Mouse (Mus musculus) layer of hippocampus, adult 8-10 months (tissue): ENCODE data around the gene Chuk. TPM values are rescaled to one million over a fixed set of nuclear protein-coding genes. Genes with fewer than 3 reads are reported as not detected.
"Not testable (repeated sequence)": the region's sequence is repeated elsewhere in the genome, so short reads cannot be mapped to it uniquely, and the experiment has no call there.

ENCODE experiments used
- DNase-seq, 2 experiments: peaks; one replicate each; pipeline ENCODE4 v3.0.0; 2022; ENCODE audit warnings: low spot score in 2 of 2
- total RNA-seq, 4 experiments: library from RNA; stranded (reverse); gene quantifications; 2 replicates each; pipeline ENCODE4 v1.2.4; 2022

Chuk gene
- total RNA-seq, result 10 to 100 TPM; 42.6 to 64.1 (median 51.9) TPM

- peak; percentile 90 to 94 for DNase-seq
Measured at GRCm38 (mm10) chr19:44106831-44107660, at the start of gene Chuk. Gene Chuk, minus strand, starts transcription at chr19:44107480.

DNA sequence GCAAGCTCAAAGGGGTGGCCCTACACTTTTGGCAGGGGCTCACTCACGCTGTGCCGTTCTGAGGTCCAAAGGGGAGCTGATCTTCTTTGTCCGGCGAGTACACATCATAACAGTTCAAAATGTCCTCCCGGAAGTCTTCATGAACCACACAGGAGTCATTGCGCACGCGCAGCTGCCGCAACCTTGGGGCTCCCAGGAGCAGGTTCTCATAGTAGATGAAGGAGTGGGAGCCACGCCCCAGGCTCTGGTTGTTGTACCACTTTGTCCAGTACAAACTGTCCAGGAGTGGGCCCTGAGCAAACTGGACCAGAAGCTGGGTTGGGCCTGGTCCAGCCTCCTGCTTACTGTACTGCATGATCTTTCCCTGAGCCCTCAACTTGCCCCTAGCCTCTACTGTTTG, 49.7 kb upstream of the Chuk start:
- DNase-seq, result no peak

DNA sequence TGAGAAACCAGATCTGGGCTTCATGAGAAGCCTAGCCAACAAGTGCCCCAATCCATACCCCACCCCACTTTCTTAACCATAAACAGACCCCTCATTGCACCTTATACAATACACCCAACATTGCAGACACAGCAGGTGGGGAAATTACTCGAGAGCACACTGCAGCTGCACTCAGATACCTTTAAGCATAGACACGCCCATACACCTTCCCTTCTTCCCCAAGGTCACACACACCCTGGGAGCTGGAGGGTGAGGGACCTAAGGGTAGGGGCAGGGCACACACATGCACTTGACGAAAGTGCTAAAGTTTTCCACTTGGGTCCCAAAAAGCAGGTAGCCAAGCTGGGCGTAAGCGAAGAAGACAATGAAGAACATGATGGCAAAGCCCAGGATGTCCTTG, 46.5 kb upstream of the Chuk start:
- DNase-seq, result no peak

- no peak for DNase-seq
Measured at GRCm38 (mm10) chr19:44148991-44149390, 41.7 kb upstream of the Chuk start.

DNA sequence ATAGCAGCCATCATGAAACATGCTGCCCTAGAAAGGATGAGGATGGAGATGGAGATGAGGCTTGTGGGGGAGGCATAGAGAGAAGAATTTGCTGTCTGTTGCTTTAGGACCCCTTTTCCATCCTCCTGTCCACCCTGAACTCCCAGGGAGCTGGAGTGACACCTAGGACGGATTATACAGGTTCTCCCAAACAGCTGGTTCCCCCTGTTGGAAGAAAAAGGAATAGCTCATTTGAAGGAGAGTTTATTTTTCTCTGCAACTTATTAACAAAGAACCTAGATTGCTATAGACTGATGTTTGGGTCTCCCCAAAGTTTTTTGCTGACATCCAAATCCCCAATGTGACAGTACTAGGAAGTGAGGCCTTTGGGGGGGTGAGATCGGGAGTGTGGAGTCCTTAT, 41.1 kb upstream of the Chuk start:
- no peak for DNase-seq

GRCm38 (mm10) chr19:44146951-44147350, 39.7 kb upstream of the Chuk start:
- no peak for DNase-seq

DNA sequence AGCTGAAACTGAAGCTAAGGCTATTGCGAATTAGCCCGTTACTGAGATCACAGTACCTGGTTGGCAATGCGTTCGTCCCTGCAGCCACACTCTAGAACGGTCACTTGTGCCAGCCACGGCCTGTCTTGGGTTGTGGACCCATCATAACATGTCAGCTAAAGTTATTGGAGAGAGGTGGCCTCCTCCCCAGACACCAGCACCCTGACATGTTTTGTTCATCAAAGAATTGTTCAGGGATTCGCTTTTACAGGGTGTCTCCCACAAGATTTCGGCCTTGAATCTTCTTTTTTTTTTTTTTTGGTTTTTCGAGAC, 39.2 kb upstream of the Chuk start:
- no peak for DNase-seq

DNA sequence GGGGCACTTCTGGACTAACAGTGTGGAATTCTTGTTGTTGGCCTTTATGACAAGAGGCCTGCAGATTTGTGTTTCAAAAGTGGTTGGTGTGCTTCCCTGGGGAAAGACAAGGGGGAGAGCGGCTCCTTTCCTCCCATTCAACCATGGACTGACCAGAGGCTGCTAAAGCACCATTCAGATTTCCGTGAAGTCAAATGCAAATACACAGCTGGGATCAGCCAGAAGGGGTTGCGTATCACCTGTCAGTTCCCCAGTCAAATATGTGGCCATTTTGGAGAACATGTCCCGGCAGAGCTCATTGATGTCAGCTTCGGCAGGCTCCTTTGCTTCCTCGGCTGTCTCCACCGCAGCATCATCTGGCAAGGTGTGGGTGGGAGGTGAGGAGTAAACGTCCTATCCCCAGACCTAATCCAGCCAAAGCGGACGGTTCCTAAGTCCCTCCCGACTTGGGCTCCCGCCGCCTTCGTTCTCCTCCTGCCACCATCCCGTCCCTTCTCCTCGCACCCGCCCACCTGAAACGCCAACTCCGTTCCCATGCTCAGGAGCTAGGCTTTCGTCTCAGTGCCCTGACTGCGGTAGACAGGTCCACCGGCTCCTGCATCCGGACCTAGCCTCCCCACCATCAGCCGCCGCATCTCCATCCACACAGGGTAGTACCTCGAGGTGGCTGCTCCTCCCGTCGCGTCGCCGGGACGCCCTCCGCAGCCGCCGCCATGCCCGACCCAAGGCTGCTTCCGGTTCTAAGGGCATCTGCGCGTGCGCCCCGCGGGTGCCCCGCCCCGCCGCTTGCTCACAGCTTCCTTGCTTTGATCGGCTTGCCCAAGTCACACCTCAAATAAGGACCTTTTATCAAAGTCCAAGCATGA, 38.7 kb upstream of the Chuk start, which contains the start of gene Bloc1s2:
Gene Bloc1s2 (minus strand): TSS at position 745 of the 866 bp plus-strand sequence.
- DNase-seq, result peak; percentile 78 to 89

DNA sequence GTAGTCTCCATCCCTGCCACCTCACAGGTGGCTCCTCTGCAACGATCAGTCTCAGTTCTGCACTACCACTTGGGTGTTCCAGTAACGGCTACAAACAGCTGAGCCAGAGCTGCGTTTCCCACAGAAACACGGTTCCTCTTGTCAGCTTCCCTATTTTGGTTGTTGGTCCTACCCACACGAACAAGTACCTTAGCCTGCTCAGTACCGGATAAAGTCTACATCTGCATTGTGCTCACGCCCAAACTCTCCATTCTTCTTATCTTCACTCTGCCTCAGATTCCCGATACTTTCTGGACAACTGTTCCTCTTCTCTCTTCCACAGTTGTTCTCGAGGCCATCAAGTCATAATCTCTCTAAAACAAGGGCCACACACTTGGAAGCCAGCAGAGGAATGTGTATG, 37.1 kb upstream of the Chuk start:
- no peak for DNase-seq

DNA sequence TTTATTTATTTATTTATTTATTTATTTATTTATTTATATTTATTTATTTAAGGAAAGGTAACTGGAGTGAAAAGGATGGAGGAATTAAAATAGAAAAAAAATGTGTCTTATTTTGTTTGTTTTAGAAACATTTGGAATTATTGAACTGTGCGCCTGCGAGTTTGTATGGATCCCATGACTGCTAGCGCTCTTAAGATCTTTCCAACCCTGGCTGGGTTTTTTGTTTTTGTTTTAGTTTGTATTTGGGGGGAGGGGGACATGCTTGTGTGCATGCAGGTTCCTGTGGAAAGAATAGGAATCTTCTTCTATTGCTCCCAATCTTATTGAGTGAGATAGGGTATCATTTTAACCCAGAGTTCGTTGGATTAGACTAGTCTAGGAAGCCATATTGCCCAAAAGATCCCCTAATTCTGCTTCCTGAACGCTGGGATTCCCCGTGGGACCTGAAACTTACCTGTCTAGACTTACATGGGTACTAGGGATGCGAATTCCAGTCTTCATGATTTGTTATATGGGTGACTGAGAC, 28.7 kb upstream of the Chuk start:
- DNase-seq, result no peak

DNA sequence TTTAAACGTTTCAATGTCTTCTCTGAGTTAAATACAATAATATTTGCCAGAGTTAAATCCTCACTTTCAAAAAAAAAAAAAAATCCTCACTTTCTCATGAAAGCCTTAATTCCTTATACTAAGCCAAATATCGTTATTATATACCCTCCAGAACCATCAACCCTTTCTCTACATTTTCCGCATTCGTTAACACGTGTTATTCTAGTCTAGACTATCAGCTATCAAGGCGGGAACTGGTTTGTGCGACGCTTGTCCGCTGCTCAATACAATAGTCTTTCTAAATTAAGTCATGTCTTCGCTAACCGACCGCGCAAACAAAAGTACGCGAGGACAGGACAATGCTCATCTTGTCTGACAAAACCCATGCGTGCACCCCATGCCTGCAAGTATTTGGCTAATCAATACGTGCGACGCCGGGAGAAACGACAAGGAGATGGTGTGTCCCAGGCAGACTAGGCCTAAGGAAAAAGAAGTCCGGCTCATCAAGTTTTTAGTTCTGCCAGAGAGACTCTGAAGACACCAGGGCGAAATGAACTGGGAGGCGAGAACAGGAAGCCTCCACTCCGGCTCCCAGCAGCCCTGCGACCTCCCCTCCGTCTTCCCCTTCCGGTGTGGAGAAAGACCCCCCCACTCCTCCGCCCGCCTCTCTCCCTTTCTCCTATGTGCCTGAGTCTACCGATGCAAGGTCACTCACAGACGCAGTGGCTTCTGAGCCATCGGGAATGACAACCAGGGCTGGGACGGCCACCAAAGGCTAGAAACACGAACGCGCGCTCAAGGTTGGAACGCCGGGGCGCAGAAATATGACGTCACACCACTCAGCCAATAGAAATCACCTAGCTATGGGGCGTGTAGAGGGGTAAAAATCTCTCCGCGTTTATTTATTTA, 28.0 kb upstream of the Chuk start, which contains the start of gene Cwf19l1:
Gene Cwf19l1 (minus strand): TSS at position 805 of the 888 bp plus-strand sequence.
- DNase-seq, result peak; percentile 86 to 91

DNA sequence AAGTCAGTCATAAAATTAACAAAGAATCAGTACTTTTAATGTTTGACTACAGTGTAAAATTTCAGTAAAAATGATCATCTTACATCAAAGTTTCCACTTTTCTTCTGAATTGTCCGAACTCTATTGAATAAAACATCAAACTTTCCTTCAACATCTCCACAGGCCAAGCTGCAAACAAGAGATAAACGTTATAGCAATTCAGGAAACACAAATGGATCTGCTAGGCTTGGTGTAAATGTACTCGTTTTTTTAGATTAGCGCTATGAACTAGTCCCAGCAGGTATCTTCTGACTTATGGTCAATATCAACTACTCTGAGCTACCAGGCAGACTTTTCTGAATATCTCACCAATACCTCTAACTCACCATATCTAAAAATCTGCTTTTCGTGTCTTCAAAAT, 25.6 kb upstream of the Chuk start:
- no peak for DNase-seq

DNA sequence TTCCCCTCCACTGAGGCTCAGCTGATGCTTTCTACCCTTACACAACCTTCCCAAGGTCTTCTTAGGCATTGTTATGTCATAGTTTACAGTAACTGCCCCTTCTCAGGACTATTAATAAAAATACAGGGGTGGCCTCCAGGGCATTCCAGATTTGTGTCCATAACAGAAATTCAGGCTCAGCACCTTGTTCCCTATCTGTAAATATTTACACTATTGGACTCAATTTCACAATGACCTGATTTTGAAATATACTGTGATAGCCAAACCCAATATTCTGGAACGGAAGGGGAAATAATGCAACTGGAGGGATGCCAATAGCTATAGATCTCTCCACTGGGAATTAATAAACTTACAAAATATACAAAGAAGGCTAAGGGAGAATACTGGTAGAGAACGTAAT, 21.3 kb upstream of the Chuk start:
- no peak for DNase-seq

GRCm38 (mm10) chr19:44127729-44128497, 20.6 kb upstream of the Chuk start:
- no peak for DNase-seq

DNA sequence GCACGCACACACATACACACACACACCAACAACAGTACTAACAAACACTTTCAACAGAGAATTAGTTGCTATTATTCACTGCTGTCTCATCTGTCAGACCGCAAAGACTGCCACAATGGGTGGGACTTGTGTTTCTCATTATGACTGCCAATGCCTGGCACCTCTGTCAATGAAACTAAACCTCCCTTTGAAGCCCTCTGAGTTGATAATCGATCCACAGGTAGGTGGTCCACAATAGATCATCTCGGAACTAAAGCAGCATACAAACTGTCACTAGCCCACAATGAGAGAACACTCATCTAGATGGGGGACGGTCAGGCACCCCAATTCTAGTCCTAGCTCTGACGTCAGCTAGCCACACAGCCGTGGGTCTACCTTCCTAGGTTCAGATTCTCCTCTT, 13.9 kb upstream of the Chuk start:
- no peak for DNase-seq

GRCm38 (mm10) chr19:44120686-44121085, 13.4 kb upstream of the Chuk start:
- not testable (repeated sequence) for DNase-seq

DNA sequence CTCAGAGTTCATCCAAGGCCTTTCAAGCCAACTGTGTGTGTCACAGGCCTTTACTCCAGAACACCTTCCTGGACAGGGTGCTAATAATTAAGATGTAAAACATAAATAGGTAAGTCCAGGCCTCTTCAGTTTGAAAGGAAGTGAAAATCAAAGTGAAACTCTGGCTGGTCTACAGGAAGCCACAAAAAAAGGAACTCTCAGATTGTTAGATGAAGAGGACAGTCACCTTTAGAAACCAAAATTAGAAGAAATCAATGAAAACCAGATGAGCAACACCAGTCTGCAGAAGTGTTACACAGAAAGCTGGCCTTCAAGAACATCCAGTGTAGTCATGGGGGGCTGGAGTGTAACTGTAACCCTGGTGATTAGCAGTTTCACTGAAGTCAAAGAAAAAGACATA, 10.5 kb upstream of the Chuk start:
- no peak for DNase-seq

- no peak for DNase-seq
Measured at GRCm38 (mm10) chr19:44111706-44112105, 4.4 kb upstream of the Chuk start.

DNA sequence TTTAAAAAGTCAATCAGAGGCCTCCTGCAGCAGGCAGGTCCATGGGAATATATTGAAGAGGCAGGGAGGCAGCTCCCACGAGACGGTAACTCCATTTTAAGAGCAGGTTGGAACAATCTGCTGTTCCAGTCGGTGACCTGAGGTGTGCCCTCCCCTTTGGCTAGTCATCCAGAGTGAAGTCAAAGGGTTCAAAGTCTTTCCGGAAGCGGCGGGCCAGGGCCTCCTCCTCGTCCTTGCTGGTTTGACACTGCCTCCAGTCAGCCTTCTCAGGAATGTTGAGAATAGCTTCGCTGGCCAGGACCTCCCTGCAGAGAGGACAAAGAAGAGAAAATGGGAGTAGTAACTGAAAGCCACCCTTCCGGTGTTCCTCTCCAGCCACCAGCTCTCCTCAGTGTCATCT, 3.1 kb upstream of the Chuk start:
- DNase-seq, result no peak

GRCm38 (mm10) chr19:44108996-44109395, 1.7 kb upstream of the Chuk start:
- DNase-seq, result no peak
